Mouse (Mus musculus) yolk sac, embryonic 10.5 days (tissue): ENCODE results near the gene Aup1.

ENCODE experiments used
- DNase-seq: peaks from one replicate; pipeline ENCODE4 v3.0.0-alpha.2; 2017; ENCODE audit warnings: low spot score

The Aup1 gene

DNA sequence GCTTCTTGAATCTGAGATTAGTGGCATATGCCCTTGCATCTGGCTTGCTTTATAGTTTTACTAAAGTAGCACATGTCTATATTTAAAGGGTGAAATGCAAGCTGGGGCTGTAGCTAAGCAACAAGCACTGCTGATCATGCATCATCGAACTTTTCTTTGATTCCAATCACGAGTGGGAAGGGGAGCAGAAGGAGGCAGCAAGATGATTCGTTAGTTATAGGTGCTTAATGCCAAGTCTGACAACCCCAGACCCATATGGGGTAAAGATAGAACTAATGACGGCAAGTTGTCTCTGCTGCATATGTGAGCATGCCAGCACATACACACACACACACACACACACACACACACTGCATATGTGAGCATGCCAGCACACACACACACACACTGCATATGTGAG, 49.8 kb downstream of the Aup1 start:
- DNase-seq = no peak
